Mouse (Mus musculus): ENCODE measurements around the gene Slc25a13. TPM values are rescaled to one million over a fixed set of nuclear protein-coding genes. Genes with fewer than 3 reads are reported as not detected.

Gene Slc25a13
- total and polyA plus RNA-seq, 3 experiments = 15.6 to 16.7 TPM; not detected in 1

DNA sequence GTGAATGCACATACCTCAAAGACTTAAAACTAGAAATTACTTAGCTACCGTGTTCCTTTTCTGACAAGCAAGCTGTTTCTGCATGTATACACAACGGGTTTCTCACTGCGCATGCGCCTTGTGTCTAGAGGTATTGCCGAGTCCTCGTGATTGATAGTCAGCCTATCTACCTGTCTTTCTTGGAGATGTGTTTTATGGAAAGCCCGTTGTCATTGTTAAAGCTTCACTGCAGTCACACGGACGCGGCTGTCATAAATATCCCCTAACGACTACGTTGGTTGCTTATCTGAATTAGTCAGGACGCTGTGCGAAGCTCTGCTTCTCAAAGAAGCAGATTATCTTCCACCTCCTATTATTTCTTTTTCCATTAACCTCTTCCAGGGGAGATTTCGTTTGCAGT, 201.4 kb downstream of the Slc25a13 start:
- Histone ChIP-seq H3K4me1 (ENCODE audit: control insufficient read depth in 1 of 2, insufficient read depth in 2 of 2, low read length in 2 of 2) (no peaks in the 10 kb centered on the region), H3K27ac (ENCODE audit: control insufficient read depth, low read depth, low read length) (no peak overlapping the region), H3K9ac (ENCODE audit: control insufficient read depth, low read depth, low read length, poor library complexity, severe bottlenecking) (no peak overlapping the region), H3K27me3 (ENCODE audit: control insufficient read depth in 1 of 2, insufficient read depth in 2 of 2, low read length in 2 of 2) (peaks cover 0 to 2% of the 10 kb centered on the region in 2 experiments; a peak in 1 of 4 replicates), H3K4me3 (ENCODE audit: control insufficient read depth in 1 of 2, insufficient read depth in 1 of 2, low read depth in 2 of 2, low read length in 2 of 2) (no peak overlapping the region), H3K36me3 (ENCODE audit: control insufficient read depth in 1 of 2, insufficient read depth in 2 of 2, low read length in 2 of 2) (no peaks in the 10 kb centered on the region), H3K79me2 (ENCODE audit: control insufficient read depth, insufficient read depth, low read length, poor library complexity) (no peaks in the 10 kb centered on the region), H3K9me3 (replicated peaks; ENCODE audit: insufficient read depth, low read length) (no peaks in the 10 kb centered on the region)
- DNase-seq (ENCODE audit: low read depth, low spot score) = no peak
- no peak for TF ChIP-seq ZNF384 (IDR thresholded peaks at IDR 0.05; ENCODE audit: low read depth, low read length)
- no peak for TF ChIP-seq USF1 (IDR thresholded peaks at IDR 0.05; ENCODE audit: low read depth, low read length)
- no peak for TF ChIP-seq UBTF (IDR thresholded peaks at IDR 0.05; ENCODE audit: borderline replicate concordance, insufficient read depth, low read depth, low read length)
- no peak for TF ChIP-seq ELF1 (IDR thresholded peaks at IDR 0.05; ENCODE audit: low read depth, low read length)
- no peak for TF ChIP-seq TBP (IDR thresholded peaks at IDR 0.05; ENCODE audit: low read depth, low read length)
- TF ChIP-seq GATA1 (IDR thresholded peaks at IDR 0.05; ENCODE audit: low read depth, low read length) = no peak
- TF ChIP-seq POLR2AphosphoS2 (IDR thresholded peaks at IDR 0.05; ENCODE audit: low read length) = no peak
- TF ChIP-seq ZKSCAN1 (IDR thresholded peaks at IDR 0.05; ENCODE audit: low read depth, low read length) = no peak
- TF ChIP-seq NELFE (IDR thresholded peaks at IDR 0.05; ENCODE audit: low read depth, low read length) = no peak
- TF ChIP-seq CHD1 (IDR thresholded peaks at IDR 0.05; ENCODE audit: low read depth, low read length) = no peak
- TF ChIP-seq POLR2A (IDR thresholded peaks at IDR 0.05; ENCODE audit: control insufficient read depth in 1 of 2, insufficient read depth in 1 of 2, low read depth in 1 of 2, low read length in 2 of 2, poor library complexity in 1 of 2) = no peak
- TF ChIP-seq RAD21 (IDR thresholded peaks at IDR 0.05; ENCODE audit: low read depth, low read length) = no peak
- TF ChIP-seq USF2 (IDR thresholded peaks at IDR 0.05; ENCODE audit: borderline replicate concordance in 1 of 2, insufficient read depth in 1 of 2, low read depth in 1 of 2, low read length in 2 of 2) = no peak
- no peak for TF ChIP-seq POLR2AphosphoS5 (IDR thresholded peaks at IDR 0.05; ENCODE audit: borderline replicate concordance, low read depth, low read length)
- TF ChIP-seq RCOR1 (IDR thresholded peaks at IDR 0.05; ENCODE audit: low read depth, low read length) = no peak
- TF ChIP-seq MYC (IDR thresholded peaks at IDR 0.05; ENCODE audit: low read depth, low read length) = no peak

DNA sequence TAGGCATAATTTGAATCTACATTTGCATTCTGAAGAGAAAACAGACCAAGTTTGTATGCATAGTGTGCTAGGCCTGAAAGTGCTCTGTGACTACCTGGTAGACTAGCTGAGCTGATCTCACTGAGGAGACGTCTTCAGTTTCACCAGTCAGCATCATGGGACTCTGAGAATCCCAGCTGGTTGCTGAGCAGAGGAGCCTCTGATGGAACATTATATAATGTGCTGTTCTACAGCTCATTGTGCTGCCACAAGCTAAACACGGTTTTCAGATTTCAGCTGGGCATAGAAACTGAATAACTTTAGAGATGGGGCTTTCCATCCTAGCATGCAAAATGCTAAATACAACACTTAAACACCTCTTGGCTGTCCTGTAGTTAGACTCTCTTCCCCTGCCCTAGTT, 205.6 kb downstream of the Slc25a13 start:
- no peaks in the 10 kb centered on the region for H3K9me3 ChIP-seq (replicated peaks; ENCODE audit: insufficient read depth, low read length)
- H3K27ac ChIP-seq (ENCODE audit: control insufficient read depth, low read depth, low read length) = no peak overlapping the region
- no peak for TF ChIP-seq MYB (IDR thresholded peaks at IDR 0.05; ENCODE audit: low read depth, low read length)
- TF ChIP-seq CHD2 (IDR thresholded peaks at IDR 0.05; ENCODE audit: low read length) = no peak
- TF ChIP-seq SMC3 (IDR thresholded peaks at IDR 0.05; ENCODE audit: low read depth, low read length) = no peak
- TF ChIP-seq ZMIZ1 (IDR thresholded peaks at IDR 0.05; ENCODE audit: low read depth, low read length) = no peak
- no peak for TF ChIP-seq POLR2AphosphoS5 (IDR thresholded peaks at IDR 0.05; ENCODE audit: borderline replicate concordance, low read depth, low read length)
- TF ChIP-seq RAD21 (IDR thresholded peaks at IDR 0.05; ENCODE audit: low read depth, low read length) = no peak
- TF ChIP-seq GABPA (IDR thresholded peaks at IDR 0.05; ENCODE audit: low read depth, low read length) = no peak
- TF ChIP-seq SIN3A (IDR thresholded peaks at IDR 0.05; ENCODE audit: low read length) = no peak
- no peak for TF ChIP-seq TCF12 (IDR thresholded peaks at IDR 0.05; ENCODE audit: low read depth, low read length)
- no peak for TF ChIP-seq NELFE (IDR thresholded peaks at IDR 0.05; ENCODE audit: low read depth, low read length)

More for the DNA sequence above, 205.6 kb downstream of the Slc25a13 start:
- Histone ChIP-seq H3K27me3 (ENCODE audit: control insufficient read depth in 1 of 2, insufficient read depth in 2 of 2, low read length in 2 of 2) (peaks cover 0 to 2% of the 10 kb centered on the region in 2 experiments; a peak in 1 of 4 replicates), H3K79me2 (ENCODE audit: control insufficient read depth, insufficient read depth, low read length, poor library complexity) (no peaks in the 10 kb centered on the region), H3K4me1 (ENCODE audit: control insufficient read depth in 1 of 2, insufficient read depth in 2 of 2, low read length in 2 of 2) (no peaks in the 10 kb centered on the region), H3K4me3 (ENCODE audit: control insufficient read depth in 1 of 2, insufficient read depth in 1 of 2, low read depth in 2 of 2, low read length in 2 of 2) (no peak overlapping the region), H3K9ac (ENCODE audit: control insufficient read depth, low read depth, low read length, poor library complexity, severe bottlenecking) (no peak overlapping the region), H3K36me3 (ENCODE audit: control insufficient read depth in 1 of 2, insufficient read depth in 2 of 2, low read length in 2 of 2) (no peaks in the 10 kb centered on the region)
- no peak for DNase-seq (ENCODE audit: low read depth, low spot score)
